Mouse (Mus musculus) heart, adult 2 months (tissue): ENCODE data around the gene Cdyl. TPM values are rescaled to one million over a fixed set of nuclear protein-coding genes. Genes with fewer than 3 reads are reported as not detected.

Source experiments
- DNase-seq, 2 experiments: peaks; one replicate each; pipeline ENCODE4 v3.0.0; 2021
- H3K27ac ChIP-seq: fragments of 200-600 bp; 2 replicates; pipeline ENCODE4 v1.8.1; 2022
- H3K27me3 ChIP-seq: fragments of 200-500 bp; 2 replicates; pipeline ENCODE4 v1.6.1; 2012; ENCODE audit warnings: mild to moderate bottlenecking, low read length, inconsistent platforms, mixed read lengths; ENCODE audit not compliant: control insufficient read depth, insufficient read depth
- H3K36me3 ChIP-seq: fragments of 200-500 bp; 2 replicates; pipeline ENCODE4 v1.6.1; 2012; ENCODE audit warnings: low read length, inconsistent platforms; ENCODE audit not compliant: control insufficient read depth, insufficient read depth
- H3K4me1 ChIP-seq: fragments of 200-500 bp; 2 replicates; pipeline ENCODE4 v1.6.1; 2011; ENCODE audit warnings: low read length; ENCODE audit not compliant: control insufficient read depth, insufficient read depth
- H3K4me3 ChIP-seq: fragments of 200-600 bp; 2 replicates; pipeline ENCODE4 v1.8.1; 2022
- H3K79me2 ChIP-seq: fragments of 200-500 bp; replicated peaks from 2 replicates; pipeline ENCODE4 v1.6.1; 2012; ENCODE audit warnings: mild to moderate bottlenecking, inconsistent platforms, low read length, moderate library complexity, mixed read lengths; ENCODE audit not compliant: control insufficient read depth, insufficient read depth
- H3K9ac ChIP-seq: fragments of 200-500 bp; 2 replicates; pipeline ENCODE4 v1.6.1; 2012; ENCODE audit warnings: low read depth, mild to moderate bottlenecking, control low read depth, inconsistent platforms, low read length, mixed read lengths
- CTCF ChIP-seq: fragments of 200-600 bp; IDR thresholded peaks from 2 replicates; pipeline ENCODE4 v1.8.1; 2022; ENCODE audit warnings: antibody characterized with exemption, mild to moderate bottlenecking, moderate library complexity
- EP300 ChIP-seq: fragments of 200-500 bp; IDR thresholded peaks from 2 replicates; pipeline ENCODE4 v1.6.1; 2011; ENCODE audit warnings: low read depth, low read length, control low read depth; ENCODE audit not compliant: insufficient read depth
- POLR2A ChIP-seq: fragments of 200-500 bp; IDR thresholded peaks from 2 replicates; pipeline ENCODE4 v1.6.1; 2011; ENCODE audit warnings: mild to moderate bottlenecking, low read depth, low read length, control low read depth; ENCODE audit not compliant: insufficient read depth
- WGBS: fragments of 180-500 bp; shearing (Covaris S2); methylation state at CpG from one replicate; pipeline ENCODE4 v1.1.7; 2018; 5-methylcytosine and 5-hydroxymethylcytosine counted together
- intact Hi-C: fragments of 180-260 bp; cut with DNase I; formaldehyde crosslinking; loops from one replicate; pipeline ENCODE4 v1.15.1; 2025
- polyA plus RNA-seq: library from polyadenylated mRNA; depleted of rRNA; stranded (reverse); fragments of >200 nt; gene quantifications from 2 replicates; pipeline ENCODE4 v1.2.3, GENCODE M21; 2012
- total RNA-seq, 2 experiments: library from RNA; stranded (reverse); gene quantifications; 2 replicates each; pipeline ENCODE4 v1.2.3; 2021

Cdyl gene
- total and polyA plus RNA-seq, 3 experiments = 3.1 to 11.2 (median 8.4) TPM

GRCm38 (mm10) chr13:35755002-35755401 lies 95.4 kb downstream of the Cdyl start:
- Histone ChIP-seq H3K27ac (no peak overlapping the region), H3K4me3 (no peak overlapping the region), H3K27me3 (no peaks in the 10 kb centered on the region), H3K79me2 (peaks cover 9% of the 10 kb centered on the region), H3K9ac (no peak overlapping the region), H3K4me1 (peaks cover 5% of the 10 kb centered on the region; the same call in 1 of the 2 replicates), H3K36me3 (0 out of 2 replicates have a peak, but pooled peaks cover 2% of the 10 kb centered on the region)
- WGBS = 91% methylated on average over 6 of the region's 6 CpGs
- intact Hi-C loops = no loop called here
- DNase-seq = no peak
- TF ChIP-seq POLR2A = no peak
- TF ChIP-seq CTCF = no peak
- TF ChIP-seq EP300 = no peak

GRCm38 (mm10) chr13:35755655-35756283 lies 96.1 kb downstream of the Cdyl start:
- no peak overlapping the region for H3K4me3 ChIP-seq
- no peak for DNase-seq
- WGBS = 82% methylated on average over 8 of the region's 8 CpGs
- peaks cover 5% of the 10 kb centered on the region; the same call in 1 of the 2 replicates for H3K4me1 ChIP-seq
- no peak overlapping the region for H3K9ac ChIP-seq
- TF ChIP-seq EP300 = no peak
- TF ChIP-seq POLR2A = no peak
- TF ChIP-seq CTCF = no peak
- intact Hi-C loops = no loop called here
- H3K36me3 ChIP-seq = 0 out of 2 replicates have a peak, but pooled peaks cover 2% of the 10 kb centered on the region
- H3K27ac ChIP-seq = no peak overlapping the region
- H3K27me3 ChIP-seq = no peaks in the 10 kb centered on the region
- H3K79me2 ChIP-seq = peaks cover 7% of the 10 kb centered on the region

- Histone ChIP-seq H3K79me2 (peaks cover 5% of the 10 kb centered on the region), H3K9ac (no peak overlapping the region), H3K27me3 (no peaks in the 10 kb centered on the region), H3K27ac (no peak overlapping the region), H3K36me3 (0 out of 2 replicates have a peak, but pooled peaks cover 2% of the 10 kb centered on the region), H3K4me3 (no peak overlapping the region), H3K4me1 (peaks cover 5% of the 10 kb centered on the region; the same call in 1 of the 2 replicates)
- intact Hi-C loops = no loop called here
- 86% methylated on average over 21 of the region's 21 CpGs for WGBS
- no peak for TF ChIP-seq POLR2A
- TF ChIP-seq EP300 = no peak
- no peak for TF ChIP-seq CTCF
- no peak for DNase-seq
These were observed 97.0 kb downstream of the Cdyl start for GRCm38 (mm10) chr13:35756393-35757338.

- intact Hi-C loops = no loop called here
- no peaks in the 10 kb centered on the region for H3K27me3 ChIP-seq
- H3K79me2 ChIP-seq = peaks cover 6% of the 10 kb centered on the region
- no peak for TF ChIP-seq CTCF
- no peak for TF ChIP-seq EP300
- TF ChIP-seq POLR2A = no peak
- H3K36me3 ChIP-seq = no peaks in the 10 kb centered on the region
- H3K4me3 ChIP-seq = no peak overlapping the region
- 85% methylated on average over 2 of the region's 2 CpGs for WGBS
- no peak overlapping the region for H3K9ac ChIP-seq
- no peak for DNase-seq
- no peak overlapping the region for H3K27ac ChIP-seq
- H3K4me1 ChIP-seq = no peaks in the 10 kb centered on the region; the same call in 1 of the 2 replicates
These were observed 100.7 kb downstream of the Cdyl start for GRCm38 (mm10) chr13:35760372-35760771.

- no peak for DNase-seq
- no peak overlapping the region for H3K4me3 ChIP-seq
- H3K9ac ChIP-seq = no peak overlapping the region
- no peak overlapping the region for H3K27ac ChIP-seq
- 41% methylated on average over 3 of the region's 3 CpGs for WGBS
- H3K27me3 ChIP-seq = no peaks in the 10 kb centered on the region
- intact Hi-C loops = no loop called here
- H3K36me3 ChIP-seq = peaks cover 2% of the 10 kb centered on the region; the same call in 1 of the 2 replicates
- H3K79me2 ChIP-seq = peaks cover 1% of the 10 kb centered on the region; the same call in 1 of the 2 replicates
- TF ChIP-seq CTCF (no peak), EP300 (no peak), POLR2A (no peak)
- H3K4me1 ChIP-seq = peaks cover 2% of the 10 kb centered on the region
These were observed 104.9 kb downstream of the Cdyl start for GRCm38 (mm10) chr13:35764559-35764958.
